Mouse (Mus musculus): Measurements from ENCODE around the gene Uvrag.

DNA sequence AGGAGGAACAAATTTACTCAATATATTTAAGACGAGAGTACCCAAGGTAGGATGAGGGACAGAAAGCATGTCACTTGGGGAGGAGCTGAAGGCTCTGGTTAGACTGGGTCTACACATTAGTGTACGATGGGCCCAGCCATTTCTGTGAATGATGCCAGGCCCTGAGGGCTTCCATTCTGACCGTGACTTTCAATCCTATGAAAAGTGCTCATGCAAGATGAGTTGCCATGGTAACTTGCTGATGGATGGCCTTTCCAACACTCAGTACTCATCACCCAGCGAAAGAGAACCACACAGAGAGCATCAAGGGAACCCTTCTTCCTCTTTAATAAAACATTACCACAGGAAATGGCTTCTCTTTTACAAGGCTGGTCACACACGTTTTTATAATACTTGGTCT is 252.1 kb downstream of the Uvrag start:
- no peak for TF ChIP-seq CTCF (IDR thresholded peaks at IDR 0.05; ENCODE audit: borderline replicate concordance, insufficient read depth, low read length)
- TF ChIP-seq POLR2A (IDR thresholded peaks at IDR 0.05; ENCODE audit: low read depth, low read length) = no peak
